Mouse (Mus musculus) lung, postnatal 0 days (tissue): Measurements from ENCODE around the gene Camk2g.

Experiments used
- CTCF ChIP-seq: IDR thresholded peaks from 2 replicates; pipeline ENCODE4 v1.5.1; 2016; ENCODE audit warnings: antibody characterized with exemption, mild to moderate bottlenecking
- EP300 ChIP-seq: IDR thresholded peaks from 2 replicates; pipeline ENCODE4 v1.6.1; 2016; ENCODE audit warnings: antibody characterized with exemption, mild to moderate bottlenecking, control low read depth

GRCm38 (mm10) chr14:20833525-20833924 is 39.6 kb upstream of the Camk2g start:
- TF ChIP-seq CTCF = no peak
- TF ChIP-seq EP300 = no peak
